Mouse (Mus musculus): Measurements from ENCODE around the gene Ssx2ip. TPM values are rescaled to one million over a fixed set of nuclear protein-coding genes. Genes with fewer than 3 reads are reported as not detected.
"Not testable (repeated sequence)": the region's sequence is repeated elsewhere in the genome, so short reads cannot be mapped to it uniquely, and the experiment has no call there.

Ssx2ip gene
- polyA plus RNA-seq, 1 experiment from 2014 or later, result 21.4 TPM

- DNase-seq (ENCODE audit: low spot score) (no peak), ATAC-seq (ENCODE audit: insufficient number of reproducible peaks, low FRiP score, low TSS enrichment, low read depth) (no peak)
- no peak overlapping the region for H3K9ac ChIP-seq (ENCODE audit: low read length)
- no peak overlapping the region for H3K4me3 ChIP-seq (ENCODE audit: low read depth, low read length)
- no peaks in the 10 kb centered on the region for H3K4me1 ChIP-seq (ENCODE audit: control insufficient read depth, insufficient read depth, low read length)
- no peak overlapping the region for H3K27ac ChIP-seq (replicated peaks; ENCODE audit: low read depth, low read length)
- WGBS, result 93% methylated on average over 9 of the region's 9 CpGs
- H3K27me3 ChIP-seq (ENCODE audit: control insufficient read depth, insufficient read depth, low read length), result no peaks in the 10 kb centered on the region
- H3K9me3 ChIP-seq (ENCODE audit: control insufficient read depth, low read length), result no peaks in the 10 kb centered on the region
- peaks cover 2% of the 10 kb centered on the region; the same call in 1 of the 2 replicates for H3K36me3 ChIP-seq (ENCODE audit: control insufficient read depth, insufficient read depth, low read length)
- H3K4me2 ChIP-seq (ENCODE audit: low read depth, severe bottlenecking), result no peak overlapping the region
Measured at GRCm38 (mm10) chr3:146419534-146419933, 15.1 kb downstream of the Ssx2ip start.

- no peak overlapping the region for H3K4me2 ChIP-seq (ENCODE audit: low read depth, severe bottlenecking)
- no peak overlapping the region for H3K4me3 ChIP-seq (ENCODE audit: low read depth, low read length)
- H3K27me3 ChIP-seq (ENCODE audit: control insufficient read depth, insufficient read depth, low read length), result no peaks in the 10 kb centered on the region
- H3K27ac ChIP-seq (replicated peaks; ENCODE audit: low read depth, low read length), result no peak overlapping the region
- DNase-seq (ENCODE audit: low spot score) (no peak), ATAC-seq (ENCODE audit: insufficient number of reproducible peaks, low FRiP score, low TSS enrichment, low read depth) (no peak)
- no peak overlapping the region for H3K9ac ChIP-seq (ENCODE audit: low read length)
- 92% methylated on average over 15 of the region's 15 CpGs for WGBS
- no peaks in the 10 kb centered on the region for H3K4me1 ChIP-seq (ENCODE audit: control insufficient read depth, insufficient read depth, low read length)
- H3K36me3 ChIP-seq (ENCODE audit: control insufficient read depth, insufficient read depth, low read length), result peaks cover 2% of the 10 kb centered on the region; the same call in 1 of the 2 replicates
- H3K9me3 ChIP-seq (ENCODE audit: control insufficient read depth, low read length), result no peaks in the 10 kb centered on the region
Measured at GRCm38 (mm10) chr3:146419992-146420537, 15.6 kb downstream of the Ssx2ip start.

GRCm38 (mm10) chr3:146421787-146422186, 17.3 kb downstream of the Ssx2ip start:
- H3K9ac ChIP-seq (ENCODE audit: low read length), result no peak overlapping the region
- H3K4me3 ChIP-seq (ENCODE audit: low read depth, low read length), result no peak overlapping the region
- DNase-seq (ENCODE audit: low spot score) (no peak), ATAC-seq (ENCODE audit: insufficient number of reproducible peaks, low FRiP score, low TSS enrichment, low read depth) (no peak)
- no peak overlapping the region for H3K27ac ChIP-seq (replicated peaks; ENCODE audit: low read depth, low read length)
- no peaks in the 10 kb centered on the region for H3K4me1 ChIP-seq (ENCODE audit: control insufficient read depth, insufficient read depth, low read length)
- H3K36me3 ChIP-seq (ENCODE audit: control insufficient read depth, insufficient read depth, low read length), result peaks cover 6% of the 10 kb centered on the region; the same call in 1 of the 2 replicates
- 29% methylated on average over 8 of the region's 8 CpGs for WGBS
- no peaks in the 10 kb centered on the region for H3K9me3 ChIP-seq (ENCODE audit: control insufficient read depth, low read length)
- H3K27me3 ChIP-seq (ENCODE audit: control insufficient read depth, insufficient read depth, low read length), result no peaks in the 10 kb centered on the region
- H3K4me2 ChIP-seq (ENCODE audit: low read depth, severe bottlenecking), result no peak overlapping the region

GRCm38 (mm10) chr3:146423710-146424109, 19.3 kb downstream of the Ssx2ip start:
- ATAC-seq (ENCODE audit: insufficient number of reproducible peaks, low FRiP score, low TSS enrichment, low read depth) (no peak), DNase-seq (ENCODE audit: low spot score) (no peak)
- WGBS, result 83% methylated on average over 7 of the region's 7 CpGs
- Histone ChIP-seq H3K36me3 (ENCODE audit: control insufficient read depth, insufficient read depth, low read length) (peaks cover 11% of the 10 kb centered on the region; the same call in 1 of the 2 replicates), H3K4me2 (ENCODE audit: low read depth, severe bottlenecking) (no peak overlapping the region), H3K4me3 (ENCODE audit: low read depth, low read length) (no peak overlapping the region), H3K9ac (ENCODE audit: low read length) (no peak overlapping the region), H3K27me3 (ENCODE audit: control insufficient read depth, insufficient read depth, low read length) (no peaks in the 10 kb centered on the region), H3K9me3 (ENCODE audit: control insufficient read depth, low read length) (no peaks in the 10 kb centered on the region), H3K4me1 (ENCODE audit: control insufficient read depth, insufficient read depth, low read length) (no peaks in the 10 kb centered on the region), H3K27ac (replicated peaks; ENCODE audit: low read depth, low read length) (no peak overlapping the region)

- no peak overlapping the region for H3K4me2 ChIP-seq (ENCODE audit: low read depth, severe bottlenecking)
- H3K27me3 ChIP-seq (ENCODE audit: control insufficient read depth, insufficient read depth, low read length), result no peaks in the 10 kb centered on the region
- H3K4me3 ChIP-seq (ENCODE audit: low read depth, low read length), result no peak overlapping the region
- ATAC-seq (ENCODE audit: insufficient number of reproducible peaks, low FRiP score, low TSS enrichment, low read depth) (no peak), DNase-seq (ENCODE audit: low spot score) (no peak)
- H3K27ac ChIP-seq (replicated peaks; ENCODE audit: low read depth, low read length), result no peak overlapping the region
- WGBS, result 75% methylated on average over 7 of the region's 7 CpGs
- no peak overlapping the region for H3K9ac ChIP-seq (ENCODE audit: low read length)
- H3K4me1 ChIP-seq (ENCODE audit: control insufficient read depth, insufficient read depth, low read length), result no peaks in the 10 kb centered on the region
- peaks cover 8% of the 10 kb centered on the region; the same call in 1 of the 2 replicates for H3K36me3 ChIP-seq (ENCODE audit: control insufficient read depth, insufficient read depth, low read length)
- no peaks in the 10 kb centered on the region for H3K9me3 ChIP-seq (ENCODE audit: control insufficient read depth, low read length)
Measured at GRCm38 (mm10) chr3:146424306-146424900, 20.0 kb downstream of the Ssx2ip start.

GRCm38 (mm10) chr3:146425902-146426301, 21.5 kb downstream of the Ssx2ip start:
- DNase-seq (ENCODE audit: low spot score) (no peak), ATAC-seq (ENCODE audit: insufficient number of reproducible peaks, low FRiP score, low TSS enrichment, low read depth) (no peak)
- Histone ChIP-seq H3K4me2 (ENCODE audit: low read depth, severe bottlenecking) (no peak overlapping the region), H3K4me3 (ENCODE audit: low read depth, low read length) (no peak overlapping the region), H3K4me1 (ENCODE audit: control insufficient read depth, insufficient read depth, low read length) (no peaks in the 10 kb centered on the region), H3K36me3 (ENCODE audit: control insufficient read depth, insufficient read depth, low read length) (peaks cover 10% of the 10 kb centered on the region; the same call in 1 of the 2 replicates), H3K9ac (ENCODE audit: low read length) (no peak overlapping the region), H3K27ac (replicated peaks; ENCODE audit: low read depth, low read length) (no peak overlapping the region), H3K9me3 (ENCODE audit: control insufficient read depth, low read length) (no peaks in the 10 kb centered on the region), H3K27me3 (ENCODE audit: control insufficient read depth, insufficient read depth, low read length) (no peaks in the 10 kb centered on the region)
- WGBS, result 74% methylated on average over 7 of the region's 7 CpGs

GRCm38 (mm10) chr3:146426489-146426888, 22.0 kb downstream of the Ssx2ip start:
- Histone ChIP-seq H3K27ac (replicated peaks; ENCODE audit: low read depth, low read length) (no peak overlapping the region), H3K9me3 (ENCODE audit: control insufficient read depth, low read length) (no peaks in the 10 kb centered on the region), H3K9ac (ENCODE audit: low read length) (no peak overlapping the region), H3K27me3 (ENCODE audit: control insufficient read depth, insufficient read depth, low read length) (no peaks in the 10 kb centered on the region), H3K4me2 (ENCODE audit: low read depth, severe bottlenecking) (no peak overlapping the region), H3K4me1 (ENCODE audit: control insufficient read depth, insufficient read depth, low read length) (no peaks in the 10 kb centered on the region), H3K4me3 (ENCODE audit: low read depth, low read length) (no peak overlapping the region), H3K36me3 (ENCODE audit: control insufficient read depth, insufficient read depth, low read length) (peaks cover 12% of the 10 kb centered on the region; the same call in 1 of the 2 replicates)
- 87% methylated on average over 8 of the region's 8 CpGs for WGBS
- ATAC-seq (ENCODE audit: insufficient number of reproducible peaks, low FRiP score, low TSS enrichment, low read depth) (no peak), DNase-seq (ENCODE audit: low spot score) (no peak)

GRCm38 (mm10) chr3:146433063-146433462, 28.6 kb downstream of the Ssx2ip start:
- peaks cover 17% of the 10 kb centered on the region for H3K36me3 ChIP-seq (ENCODE audit: control insufficient read depth, insufficient read depth, low read length)
- DNase-seq (ENCODE audit: low spot score); H3K4me3 ChIP-seq (ENCODE audit: low read depth, low read length); H3K27me3 ChIP-seq (ENCODE audit: control insufficient read depth, insufficient read depth, low read length); H3K9ac ChIP-seq (ENCODE audit: low read length); H3K4me2 ChIP-seq (ENCODE audit: low read depth, severe bottlenecking); H3K27ac ChIP-seq (replicated peaks; ENCODE audit: low read depth, low read length); H3K9me3 ChIP-seq (ENCODE audit: control insufficient read depth, low read length); H3K4me1 ChIP-seq (ENCODE audit: control insufficient read depth, insufficient read depth, low read length); ATAC-seq (ENCODE audit: insufficient number of reproducible peaks, low FRiP score, low TSS enrichment, low read depth): not testable (repeated sequence)
- 84% methylated on average over 11 of the region's 11 CpGs for WGBS
